Mouse (Mus musculus) liver, adult 2 months (tissue): Measurements from ENCODE around the gene Marc1. TPM values are rescaled to one million over a fixed set of nuclear protein-coding genes. Genes with fewer than 3 reads are reported as not detected.

Experiments
- DNase-seq: peaks from one replicate; pipeline ENCODE4 v3.0.0-alpha.2; 2011; ENCODE audit warnings: low read depth, low spot score; ENCODE audit errors: extremely low read depth
- H3K27ac ChIP-seq: fragments of 200-500 bp; replicated peaks from 2 replicates; pipeline ENCODE4 v1.5.1; 2012; ENCODE audit warnings: low read depth, mild to moderate bottlenecking, control low read depth, inconsistent platforms, low read length; ENCODE audit not compliant: insufficient read depth
- H3K27me3 ChIP-seq: fragments of 200-500 bp; 2 replicates; pipeline ENCODE4 v1.6.1; 2012; ENCODE audit warnings: mild to moderate bottlenecking, moderate library complexity, low read length, inconsistent platforms; ENCODE audit not compliant: control insufficient read depth, insufficient read depth
- H3K36me3 ChIP-seq: fragments of 200-500 bp; 2 replicates; pipeline ENCODE4 v1.6.1; 2012; ENCODE audit warnings: low read length, inconsistent platforms; ENCODE audit not compliant: control insufficient read depth, insufficient read depth
- H3K4me1 ChIP-seq: fragments of 200-500 bp; 2 replicates; pipeline ENCODE4 v1.6.1; 2011; ENCODE audit warnings: low read length; ENCODE audit not compliant: control insufficient read depth, insufficient read depth
- H3K4me3 ChIP-seq: fragments of 200-500 bp; 2 replicates; pipeline ENCODE4 v1.5.1; 2011; ENCODE audit warnings: low read depth, mild to moderate bottlenecking, control low read depth, low read length, moderate library complexity; ENCODE audit not compliant: insufficient read depth
- H3K79me2 ChIP-seq: fragments of 200-500 bp; 2 replicates; pipeline ENCODE4 v1.6.1; 2012; ENCODE audit warnings: inconsistent platforms, mild to moderate bottlenecking, low read length, moderate library complexity; ENCODE audit not compliant: control insufficient read depth, insufficient read depth
- H3K9ac ChIP-seq: fragments of 200-500 bp; 2 replicates; pipeline ENCODE4 v1.6.1; 2012; ENCODE audit warnings: low read depth, mild to moderate bottlenecking, control low read depth, inconsistent platforms, low read length
- CTCF ChIP-seq: fragments of 200-500 bp; IDR thresholded peaks from 2 replicates; pipeline ENCODE4 v1.5.1; 2011; ENCODE audit warnings: low read depth, low read length, control low read depth
- POLR2A ChIP-seq: fragments of 200-500 bp; IDR thresholded peaks from 2 replicates; pipeline ENCODE4 v1.6.1; 2011; ENCODE audit warnings: low read length, control low read depth; ENCODE audit not compliant: insufficient read depth; ENCODE audit errors: extremely low read depth
- WGBS: fragments of 180-500 bp; shearing (Covaris S2); methylation state at CpG from one replicate; pipeline ENCODE4 v1.1.7; 2018; 5-methylcytosine and 5-hydroxymethylcytosine counted together
- polyA plus RNA-seq: library from polyadenylated mRNA; depleted of rRNA; stranded (reverse); fragments of >200 nt; gene quantifications from 2 replicates; pipeline ENCODE4 v1.2.3, GENCODE M21; 2012
- total RNA-seq: library from RNA; depleted of rRNA; stranded (reverse); fragments of >200 nt; gene quantifications from 2 replicates; pipeline ENCODE4 v1.2.3, GENCODE M21; 2014

Marc1 gene
- total and polyA plus RNA-seq, 2 experiments: 345 to 395 TPM

DNA sequence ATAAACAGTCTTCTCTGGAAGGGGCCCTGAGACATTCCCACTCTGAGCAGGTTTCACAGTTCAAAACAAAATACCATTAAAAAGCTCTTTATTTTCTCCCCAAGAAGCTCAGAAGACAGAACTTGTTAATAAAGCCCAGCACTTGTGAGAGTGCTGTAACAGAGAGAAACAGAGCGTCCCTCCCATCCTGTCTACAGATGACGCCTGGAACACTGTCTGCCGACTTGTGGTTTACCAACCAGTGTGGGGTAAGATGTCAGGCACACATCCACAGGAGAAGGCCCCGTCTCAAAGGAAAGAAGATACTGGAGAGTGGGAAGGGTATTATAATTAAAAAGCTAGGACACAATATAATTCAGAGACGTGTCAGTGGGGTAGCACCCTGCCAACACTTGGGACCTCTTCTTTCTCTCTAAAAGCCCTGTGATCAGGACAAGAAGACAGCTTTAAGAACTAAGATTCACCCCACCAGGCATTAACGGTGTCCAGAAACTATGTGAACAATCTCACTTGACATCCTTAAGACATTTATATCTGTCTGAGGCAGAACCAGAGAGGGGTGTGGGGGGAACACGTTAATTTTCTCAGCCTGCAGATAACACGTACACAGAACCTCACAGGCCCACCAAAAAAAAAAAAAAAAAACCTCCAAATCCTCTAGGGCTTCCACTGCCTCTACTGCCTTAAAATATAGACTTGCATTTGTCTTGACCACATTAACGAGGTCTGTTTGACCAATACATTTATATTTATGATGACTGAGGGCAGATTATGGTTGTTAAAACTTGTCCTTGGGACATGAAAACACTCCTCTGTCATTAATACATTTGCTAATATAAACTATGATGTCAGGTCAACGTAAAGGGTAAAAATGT lies 29.6 kb downstream of the Marc1 start:
- Histone ChIP-seq H3K4me3 (no peak overlapping the region), H3K27ac (no peak overlapping the region), H3K27me3 (no peaks in the 10 kb centered on the region), H3K36me3 (no peaks in the 10 kb centered on the region), H3K79me2 (no peaks in the 10 kb centered on the region), H3K4me1 (no peaks in the 10 kb centered on the region), H3K9ac (no peak overlapping the region)
- DNase-seq: no peak
- TF ChIP-seq POLR2A: no peak
- TF ChIP-seq CTCF: no peak
- 79% methylated on average over 10 of the region's 10 CpGs for WGBS

DNA sequence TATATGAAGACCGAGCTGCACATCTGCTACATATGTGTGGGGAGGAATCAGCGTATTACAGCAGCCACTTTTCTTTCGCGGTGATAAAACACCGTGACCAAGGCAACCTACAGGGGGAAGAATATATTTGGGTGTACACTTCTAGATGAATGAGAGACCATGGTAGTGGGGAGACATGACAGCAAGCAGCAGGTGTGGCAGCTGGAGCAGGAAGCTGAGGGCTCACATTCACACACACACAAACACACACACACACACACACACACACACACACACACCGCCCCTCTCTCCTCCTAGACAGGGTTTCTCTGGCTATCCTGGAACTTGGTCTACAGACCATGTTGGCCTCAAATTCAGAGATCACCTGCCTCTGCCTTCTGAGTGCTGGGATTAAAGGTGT lies 33.0 kb downstream of the Marc1 start:
- WGBS: 93% methylated on average over 6 of the region's 6 CpGs
- H3K79me2 ChIP-seq: no peaks in the 10 kb centered on the region
- no peak overlapping the region for H3K4me3 ChIP-seq
- H3K36me3 ChIP-seq: no peaks in the 10 kb centered on the region
- no peak for DNase-seq
- no peak for TF ChIP-seq CTCF
- no peak for TF ChIP-seq POLR2A
- no peaks in the 10 kb centered on the region for H3K27me3 ChIP-seq
- H3K9ac ChIP-seq: no peak overlapping the region
- H3K27ac ChIP-seq: no peak overlapping the region
- H3K4me1 ChIP-seq: no peaks in the 10 kb centered on the region

DNA sequence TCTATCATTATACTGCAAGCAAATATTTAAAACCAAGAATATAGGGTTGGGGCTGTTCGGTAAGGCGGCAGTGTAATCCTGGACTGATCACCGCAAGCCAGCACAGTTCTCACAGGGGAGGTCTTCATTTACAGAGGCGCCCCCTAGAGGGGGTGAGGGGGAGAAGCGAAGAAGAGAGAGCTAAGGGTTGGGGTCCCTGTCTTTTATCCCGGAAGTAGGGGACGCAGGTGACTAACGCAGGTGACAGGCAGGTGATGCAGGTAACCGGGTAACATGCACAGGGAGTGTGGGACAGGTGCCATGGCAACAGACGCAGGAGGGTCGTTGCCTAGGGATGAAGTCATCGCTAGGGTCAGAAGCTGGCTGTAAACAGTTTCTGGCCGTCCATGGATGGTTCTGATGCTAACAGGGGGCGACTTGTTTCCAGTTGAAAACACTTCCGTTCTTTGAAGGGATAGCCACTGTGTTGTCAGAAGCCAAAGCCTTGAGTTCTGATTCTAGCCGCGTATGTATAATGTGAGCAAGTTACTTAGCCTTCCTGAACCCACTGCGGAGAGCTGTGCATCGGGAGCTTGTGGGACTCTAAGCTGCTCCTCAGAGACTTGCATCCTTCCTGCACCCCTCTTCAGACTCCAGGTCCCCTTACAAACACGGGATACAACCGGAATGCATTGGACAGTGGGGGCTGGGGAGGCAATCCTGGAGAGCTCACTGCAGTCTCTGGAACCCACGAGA lies 33.9 kb downstream of the Marc1 start:
- H3K27ac ChIP-seq: no peak overlapping the region
- no peak overlapping the region for H3K4me3 ChIP-seq
- no peaks in the 10 kb centered on the region for H3K36me3 ChIP-seq
- no peak for TF ChIP-seq POLR2A
- TF ChIP-seq CTCF: 0 out of 2 replicates have a peak, but pooled peaks have one; percentile 1
- H3K79me2 ChIP-seq: no peaks in the 10 kb centered on the region
- H3K9ac ChIP-seq: no peak overlapping the region
- no peak for DNase-seq
- H3K27me3 ChIP-seq: no peaks in the 10 kb centered on the region
- H3K4me1 ChIP-seq: no peaks in the 10 kb centered on the region
- 37% methylated on average over 22 of the region's 22 CpGs for WGBS

DNA sequence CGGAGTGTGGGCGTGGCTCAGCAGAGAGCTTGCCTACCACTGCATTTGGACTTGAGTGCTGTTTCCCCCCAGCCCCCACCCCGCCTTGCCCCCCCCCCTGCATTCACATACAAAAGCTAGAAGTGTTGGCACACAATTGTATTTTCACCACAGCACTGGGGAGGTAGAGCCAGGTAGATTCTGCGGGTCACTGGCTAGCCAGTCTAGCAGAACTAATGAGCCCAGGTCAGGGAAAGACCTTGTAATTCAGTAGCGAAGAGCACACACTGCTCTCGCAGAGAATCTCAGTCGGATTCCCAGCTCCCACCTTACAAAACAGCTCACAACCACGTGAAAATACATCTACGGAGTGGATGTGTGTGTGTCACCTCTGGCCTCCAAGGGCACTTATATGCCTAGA lies 35.8 kb downstream of the Marc1 start:
- H3K79me2 ChIP-seq: no peaks in the 10 kb centered on the region
- no peaks in the 10 kb centered on the region for H3K27me3 ChIP-seq
- DNase-seq: no peak
- no peak overlapping the region for H3K4me3 ChIP-seq
- no peaks in the 10 kb centered on the region for H3K4me1 ChIP-seq
- H3K36me3 ChIP-seq: no peaks in the 10 kb centered on the region
- WGBS: 60% methylated on average over 9 of the region's 9 CpGs
- no peak overlapping the region for H3K9ac ChIP-seq
- no peak overlapping the region for H3K27ac ChIP-seq
- TF ChIP-seq CTCF (no peak), POLR2A (no peak)

DNA sequence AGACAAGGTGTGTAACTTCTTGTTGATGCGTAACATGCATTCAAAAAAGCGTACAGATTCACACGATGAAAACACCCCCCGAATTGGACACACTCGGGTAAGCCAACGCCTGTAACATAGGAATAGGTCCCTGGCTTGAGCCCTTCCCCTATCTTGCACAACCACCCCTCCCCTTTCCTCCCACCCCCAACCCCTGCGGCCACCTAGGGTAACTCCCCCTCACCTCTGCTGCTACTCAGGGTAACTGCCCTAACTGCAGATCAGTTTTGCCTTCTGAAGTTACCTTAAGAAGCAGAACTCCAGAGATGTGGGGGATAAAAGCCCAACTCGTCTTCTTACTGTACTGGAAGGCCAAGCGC lies 39.2 kb downstream of the Marc1 start:
- no peak overlapping the region for H3K27ac ChIP-seq
- WGBS: 27% methylated on average over 9 of the region's 9 CpGs
- no peaks in the 10 kb centered on the region for H3K27me3 ChIP-seq
- H3K36me3 ChIP-seq: no peaks in the 10 kb centered on the region
- no peak overlapping the region for H3K4me3 ChIP-seq
- H3K4me1 ChIP-seq: no peaks in the 10 kb centered on the region
- H3K9ac ChIP-seq: no peak overlapping the region
- DNase-seq: no peak
- TF ChIP-seq CTCF: no peak
- TF ChIP-seq POLR2A: no peak
- H3K79me2 ChIP-seq: no peaks in the 10 kb centered on the region
